Mouse (Mus musculus) layer of hippocampus, adult 9-10 months (tissue): Measurements from ENCODE around the gene Rpusd3.

Experiments used
- DNase-seq: peaks from one replicate; pipeline ENCODE4 v3.0.0; 2022; ENCODE audit warnings: low spot score

The Rpusd3 gene

DNA sequence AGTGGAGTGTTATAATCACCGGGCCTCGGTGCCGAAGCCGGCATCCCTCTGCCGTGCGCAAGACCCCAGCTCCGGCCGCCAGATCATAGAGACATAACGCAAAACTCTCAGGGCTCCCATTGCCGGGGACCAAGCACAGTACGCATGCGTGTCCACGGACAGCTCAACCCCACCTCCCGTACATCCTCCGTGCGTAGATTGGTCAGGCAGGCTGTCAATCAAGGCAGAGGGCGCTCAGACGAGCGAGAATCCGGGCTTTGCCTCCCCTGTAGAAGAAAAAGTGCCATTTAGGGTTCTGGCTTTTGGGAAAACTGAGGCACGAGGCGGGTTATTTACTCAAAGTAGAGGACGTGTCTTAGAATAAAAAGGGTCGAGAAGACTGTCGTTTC, at the start of gene Rpusd3:
Rpusd3 (minus strand) TSS at position 142 of the 389 bp plus-strand sequence.
- DNase-seq = peak; percentile 86

DNA sequence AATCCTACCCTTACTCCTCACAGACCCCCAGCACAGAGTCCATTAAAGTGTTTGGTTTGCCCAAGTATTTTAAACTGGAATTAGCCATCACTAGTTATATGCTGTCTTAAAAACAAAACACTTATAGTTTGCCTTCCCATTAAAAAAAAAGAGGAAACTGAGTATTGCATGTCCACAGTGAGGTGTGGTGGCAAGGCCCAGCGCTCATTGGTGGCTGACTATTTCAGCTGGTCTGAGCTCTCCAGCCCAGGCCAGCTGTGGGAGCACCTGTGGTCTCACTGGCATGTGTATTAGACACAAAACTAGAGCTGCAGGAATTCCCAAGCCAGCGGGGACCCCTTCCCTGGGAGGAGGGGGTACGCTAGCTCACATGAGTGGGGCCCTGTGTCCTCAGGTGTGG, 49.4 kb upstream of the Rpusd3 start:
- DNase-seq = no peak

DNA sequence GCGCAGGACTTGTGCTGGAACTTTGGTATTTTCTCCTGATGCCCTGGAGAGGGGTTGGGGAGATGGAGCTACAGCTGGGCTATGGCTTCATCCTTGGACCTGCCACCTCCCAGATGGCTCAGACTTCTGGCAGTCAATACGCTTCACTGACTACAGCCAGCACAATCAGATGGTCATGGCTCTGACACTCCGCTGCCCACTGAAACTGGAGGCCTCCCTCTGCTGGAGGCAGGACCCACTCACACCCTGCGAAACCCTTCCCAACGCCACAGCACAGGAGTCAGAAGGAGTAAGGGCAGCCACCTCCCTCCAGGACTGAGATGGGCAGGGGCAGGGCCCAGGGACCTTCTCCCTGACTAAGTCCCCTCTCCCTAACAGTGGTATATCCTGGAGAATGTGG, 46.5 kb upstream of the Rpusd3 start:
- DNase-seq = no peak

DNA sequence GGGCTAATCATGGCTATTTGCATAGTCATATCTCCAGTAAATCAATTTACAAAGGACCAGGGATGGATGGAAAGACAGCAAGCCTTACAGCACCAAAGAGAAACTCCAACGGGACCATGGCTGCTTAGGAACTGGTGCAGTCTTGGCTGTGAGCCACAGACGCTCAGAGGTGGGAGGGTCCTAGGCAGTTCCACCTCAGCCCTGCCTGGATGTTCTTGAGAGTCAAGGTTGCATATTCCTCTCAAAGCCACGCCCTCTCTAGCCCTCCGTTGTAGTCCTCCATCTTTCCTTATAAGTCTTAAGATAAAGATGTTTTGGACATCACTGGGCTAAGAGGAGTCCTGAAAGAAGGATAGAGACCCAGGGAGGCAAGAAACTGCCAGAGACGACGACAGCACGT, 44.9 kb upstream of the Rpusd3 start:
- DNase-seq = no peak

DNA sequence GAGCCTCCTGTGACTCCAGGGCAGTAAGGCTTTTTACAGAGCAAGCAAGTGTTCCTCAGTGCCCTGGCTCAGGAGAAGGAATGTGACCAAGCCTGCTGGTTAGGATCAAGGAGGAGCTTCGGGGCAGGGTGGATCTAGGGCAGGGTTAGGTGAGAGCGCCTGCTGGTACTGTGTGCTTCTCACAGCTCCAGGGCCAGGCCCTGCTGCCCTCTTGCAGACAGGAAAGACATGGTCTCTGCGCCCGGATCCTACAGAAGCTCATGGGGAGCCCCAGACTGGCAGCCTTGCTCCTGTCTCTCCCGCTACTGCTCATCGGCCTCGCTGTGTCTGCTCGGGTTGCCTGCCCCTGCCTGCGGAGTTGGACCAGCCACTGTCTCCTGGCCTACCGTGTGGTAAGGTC, 39.5 kb upstream of the Rpusd3 start:
- no peak for DNase-seq

DNA sequence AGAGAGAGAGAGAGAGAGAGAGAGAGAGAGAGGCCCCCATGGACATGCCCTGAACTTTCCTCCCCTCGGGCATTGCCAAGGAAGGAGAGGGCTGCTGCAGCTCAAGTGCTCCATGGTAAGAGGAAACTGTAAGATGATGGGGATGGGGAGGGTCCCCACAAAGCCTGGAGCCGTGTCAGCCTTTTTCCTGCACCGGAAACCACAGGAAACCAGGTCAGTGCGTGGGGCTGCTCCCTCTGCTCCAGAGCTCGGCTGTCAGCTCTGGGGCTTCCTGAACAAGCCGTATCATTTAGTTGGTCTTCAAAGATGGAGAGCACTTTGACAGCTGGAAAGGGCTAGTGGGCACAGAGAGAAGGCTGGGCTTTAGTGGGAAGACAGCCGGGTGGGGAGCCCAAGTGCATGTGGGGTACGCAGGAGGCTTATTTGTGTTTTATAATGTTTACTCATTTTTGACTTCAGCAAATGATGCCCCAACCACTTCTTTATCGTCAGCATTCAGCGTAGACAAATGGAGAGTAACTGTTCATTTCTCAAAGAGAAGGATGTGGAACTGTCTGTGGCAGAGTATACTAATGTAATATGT, 38.9 kb upstream of the Rpusd3 start, which contains the start of gene Il17re:
Il17re (plus strand) TSS at position 533 of the 583 bp plus-strand sequence.
- no peak for DNase-seq

DNA sequence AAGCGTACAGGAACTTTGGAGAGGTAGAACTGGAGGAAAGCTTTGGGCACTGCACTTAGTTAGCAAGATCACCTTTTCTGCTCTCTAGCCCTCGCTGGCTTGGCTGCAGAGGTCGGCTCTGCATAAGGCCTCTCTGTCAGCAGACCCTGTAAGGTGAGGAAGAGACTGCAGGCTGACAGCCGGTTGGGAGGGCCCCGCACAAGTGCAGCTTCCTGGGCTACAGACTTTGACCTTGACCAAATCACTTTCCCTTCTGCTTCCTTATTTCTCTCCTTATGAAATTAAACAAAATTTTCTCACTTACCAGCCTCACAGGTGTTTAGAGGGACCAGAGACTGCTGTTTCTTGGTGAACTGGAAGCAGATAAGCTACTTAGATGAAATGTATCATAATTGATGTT, 35.9 kb upstream of the Rpusd3 start:
- no peak for DNase-seq

DNA sequence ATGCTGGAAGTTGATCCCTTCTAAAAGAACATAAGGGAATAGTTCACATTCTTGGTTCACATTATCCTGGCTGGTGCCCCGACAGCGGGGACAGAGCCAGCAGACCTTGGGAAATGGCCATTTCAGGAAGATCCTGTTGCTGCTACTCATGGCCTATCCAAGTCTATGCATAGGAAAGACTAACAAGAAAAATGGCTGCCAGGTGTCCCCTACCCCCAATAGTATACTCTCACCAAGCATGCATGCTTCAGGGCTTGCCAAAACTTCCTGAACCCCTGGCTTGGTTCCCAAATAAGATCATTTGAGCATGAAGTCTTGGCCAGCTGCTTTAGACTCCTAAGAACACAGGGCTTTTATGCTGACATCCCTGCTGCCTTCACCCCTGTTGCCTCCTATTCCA, 32.7 kb upstream of the Rpusd3 start:
- no peak for DNase-seq

- DNase-seq = no peak
Measured at GRCm38 (mm10) chr6:113447639-113448038, 28.5 kb upstream of the Rpusd3 start.

GRCm38 (mm10) chr6:113444207-113444965, 25.2 kb upstream of the Rpusd3 start:
- no peak for DNase-seq

- DNase-seq = no peak
Measured at GRCm38 (mm10) chr6:113443091-113443490, 24.0 kb upstream of the Rpusd3 start.

DNA sequence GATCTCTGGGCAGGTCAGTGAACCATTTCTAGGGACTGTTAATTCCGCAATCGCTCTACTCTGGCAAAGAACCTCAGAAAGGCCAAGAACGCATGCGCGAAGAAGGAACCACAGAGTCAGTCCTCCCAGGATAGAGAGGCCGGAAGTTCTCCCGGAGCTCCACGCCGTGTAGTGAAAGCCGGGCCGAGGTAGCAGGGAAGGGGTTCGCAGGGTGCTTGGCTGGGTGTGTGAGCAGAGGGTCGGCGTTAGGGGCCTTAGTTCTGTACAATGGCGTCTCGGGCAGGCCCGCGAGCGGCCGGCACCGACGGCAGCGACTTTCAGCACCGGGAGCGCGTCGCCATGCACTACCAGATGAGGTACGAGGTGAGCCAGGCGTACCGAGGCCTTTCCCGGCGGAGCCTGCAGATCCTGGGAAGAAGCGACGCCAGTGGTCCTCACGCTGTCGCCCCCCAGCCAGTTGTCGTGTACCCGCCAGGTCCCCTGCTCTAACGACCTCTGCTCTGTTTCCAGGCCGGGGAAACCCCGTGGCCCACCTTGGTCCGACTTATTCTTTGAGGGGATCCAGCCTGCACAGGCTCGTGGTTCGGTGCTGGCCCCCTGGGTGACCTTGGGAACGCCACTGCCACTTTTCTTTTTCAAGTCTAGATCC, 23.4 kb upstream of the Rpusd3 start, which contains the start of gene Jagn1:
Jagn1 (plus strand) TSS at position 128 of the 649 bp plus-strand sequence.
- DNase-seq = peak; percentile 78

DNA sequence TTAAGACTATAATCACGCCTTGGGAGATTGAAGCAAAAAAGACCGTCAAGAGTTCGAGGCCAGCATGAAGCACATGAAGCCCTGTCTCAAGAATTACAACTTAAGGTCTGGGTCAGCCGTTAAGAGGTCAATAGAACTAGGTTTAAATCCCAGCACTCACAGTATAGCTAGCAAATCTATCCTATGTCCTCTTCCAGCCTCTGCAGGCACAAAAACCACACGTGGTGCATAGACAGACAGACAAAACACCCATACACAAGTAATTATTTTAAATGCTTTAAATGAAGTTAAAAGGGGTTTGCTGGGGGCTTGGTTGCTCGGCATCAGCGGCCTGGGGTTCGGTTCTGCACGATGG, 22.9 kb upstream of the Rpusd3 start:
- no peak for DNase-seq

GRCm38 (mm10) chr6:113441147-113441680, 22.1 kb upstream of the Rpusd3 start:
- peak; percentile 46 for DNase-seq

DNA sequence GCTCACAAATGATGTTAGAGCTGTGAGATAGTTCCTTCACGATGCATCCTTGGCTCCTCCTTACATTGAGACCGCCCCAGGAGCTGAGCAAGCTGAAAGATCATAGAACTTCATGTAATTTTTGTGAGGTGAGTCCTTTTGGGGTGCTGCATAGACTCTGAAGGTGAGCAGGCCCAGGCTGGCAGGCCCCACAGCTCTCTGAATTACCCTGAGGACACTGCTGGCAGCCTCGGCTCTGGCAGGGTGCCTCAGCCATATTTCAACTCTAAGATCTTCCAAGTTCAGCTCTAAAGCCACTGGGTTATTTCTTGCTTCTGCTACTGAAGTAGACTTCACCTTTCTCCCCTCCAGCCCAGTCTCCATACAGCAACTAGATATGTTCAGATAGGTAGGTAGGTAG, 21.5 kb upstream of the Rpusd3 start:
- no peak for DNase-seq

DNA sequence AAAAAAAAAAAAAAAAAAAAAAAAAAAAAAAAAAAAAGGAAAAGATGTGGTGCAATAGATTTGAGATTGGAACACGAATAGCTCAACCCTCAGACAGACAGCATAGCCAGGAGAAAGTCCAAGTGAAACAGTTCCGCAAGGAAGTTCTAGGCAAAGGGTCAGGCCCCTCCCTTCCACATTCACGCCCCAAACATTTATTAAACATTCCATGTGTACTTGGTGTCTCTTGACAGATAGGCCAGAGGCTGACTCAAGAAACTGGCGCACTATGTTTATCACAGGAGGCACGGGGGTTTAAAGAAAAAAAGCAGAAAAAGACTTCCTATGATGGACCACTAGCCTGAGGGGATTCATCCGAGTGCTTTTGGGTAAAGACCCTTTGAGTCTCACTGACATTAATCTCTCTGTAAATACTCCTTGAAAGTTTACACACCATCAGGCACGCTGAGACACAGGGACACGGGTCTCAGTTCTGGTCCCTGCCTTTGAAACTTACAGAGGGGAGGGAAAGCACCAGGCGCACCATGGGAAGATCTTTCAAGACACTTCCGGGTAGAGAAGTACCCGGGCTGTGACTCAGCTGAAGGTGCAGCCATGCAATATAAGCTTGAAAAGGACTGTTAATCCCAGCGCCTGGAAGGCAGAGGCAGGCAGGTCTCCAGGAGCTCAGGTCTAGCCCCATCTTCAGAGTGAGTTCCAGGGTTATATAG, 19.7 kb upstream of the Rpusd3 start:
- no peak for DNase-seq

GRCm38 (mm10) chr6:113437135-113437534, 18.0 kb upstream of the Rpusd3 start:
- no peak for DNase-seq

- DNase-seq = no peak
Measured at GRCm38 (mm10) chr6:113435664-113436205, 16.6 kb upstream of the Rpusd3 start, which contains the start of gene Cidec. TSS of gene Cidec (minus strand) at chr6:113435760.

- no peak for DNase-seq
Measured at GRCm38 (mm10) chr6:113434691-113435090, 15.6 kb upstream of the Rpusd3 start.

DNA sequence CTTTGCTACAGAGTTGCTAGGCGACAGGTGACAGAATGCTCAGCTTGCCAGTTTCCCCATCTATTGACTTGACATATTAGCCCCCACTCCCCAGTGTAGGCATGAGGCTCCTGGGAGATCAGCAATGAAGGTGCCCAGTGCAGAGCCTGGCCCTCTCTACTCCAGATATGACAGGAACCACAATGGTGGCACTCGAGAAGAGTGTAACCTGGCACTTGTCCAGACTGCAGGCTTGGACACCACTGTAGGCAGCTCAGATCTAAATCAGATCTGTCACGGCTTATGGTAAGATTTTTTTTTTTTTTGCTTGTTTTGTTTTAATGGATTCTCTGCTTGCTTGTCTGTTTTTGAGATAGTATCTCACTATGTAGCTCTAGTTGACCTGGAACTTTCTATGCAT, 14.5 kb upstream of the Rpusd3 start:
- no peak for DNase-seq

DNA sequence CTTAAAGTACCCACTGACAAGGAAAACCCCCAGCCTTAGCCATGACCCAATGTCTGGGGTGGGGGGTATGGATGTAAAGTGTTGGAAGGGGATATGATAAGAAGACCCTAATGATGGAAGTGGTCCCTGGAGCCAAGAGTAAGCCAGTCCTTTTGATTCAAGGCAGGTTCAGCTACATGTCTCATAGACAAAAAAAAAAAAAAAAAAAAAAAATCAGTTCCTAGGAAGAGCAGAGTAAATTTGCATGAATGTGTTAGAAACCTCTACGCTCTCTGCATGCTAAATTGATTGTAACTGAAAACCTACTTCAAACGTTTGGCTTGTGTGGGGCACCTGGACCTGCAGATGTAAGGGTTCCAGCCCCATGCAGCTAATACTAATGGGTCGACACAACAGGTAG, 12.7 kb upstream of the Rpusd3 start:
- DNase-seq = no peak

DNA sequence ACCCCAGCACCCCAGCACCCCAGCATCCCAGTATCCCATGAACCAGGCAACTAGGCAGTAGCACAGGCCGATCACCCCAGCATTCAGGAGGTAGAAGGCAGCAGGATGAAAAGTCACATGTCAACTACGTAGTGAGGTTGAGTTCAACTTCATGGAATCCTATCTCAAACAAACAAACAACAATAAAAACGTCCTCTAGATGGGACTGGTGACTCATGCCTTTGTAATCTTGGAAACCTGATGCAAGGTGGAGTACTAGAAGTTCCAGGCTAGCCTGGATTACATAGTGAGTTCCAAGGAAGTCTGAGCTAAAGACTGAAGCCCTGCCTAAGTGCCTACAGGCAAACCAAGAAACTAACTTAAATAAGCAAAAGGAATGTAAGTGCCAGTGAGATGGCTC, 11.7 kb upstream of the Rpusd3 start:
- DNase-seq = no peak
